Mouse (Mus musculus): ENCODE data around the gene Prcp.

DNA sequence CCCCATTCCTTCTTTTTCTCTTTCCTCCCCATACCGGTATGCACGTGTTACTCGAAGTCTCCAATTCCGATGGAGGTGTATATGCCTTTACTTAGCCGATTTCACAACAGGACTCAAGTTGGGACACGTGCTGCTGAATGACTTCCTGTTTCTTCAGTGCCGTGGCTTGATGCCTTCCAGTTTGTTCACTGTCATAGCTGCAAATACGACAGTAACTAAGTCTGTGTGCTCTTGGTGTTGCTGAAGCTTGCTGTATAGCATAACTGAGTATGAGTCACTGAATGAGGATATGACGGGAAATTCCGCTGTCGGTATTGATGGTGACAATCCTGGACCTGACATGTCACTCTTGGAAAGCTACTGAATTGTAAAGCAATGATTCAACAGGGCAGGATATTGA lies 37.0 kb upstream of the Prcp start:
- no peak for TF ChIP-seq CTCF (IDR thresholded peaks at IDR 0.05)
- TF ChIP-seq EP300 (IDR thresholded peaks at IDR 0.05), result no peak

Measured in lung, postnatal 0 days (tissue).